Mouse (Mus musculus) cortical plate, adult 2 months (tissue): ENCODE measurements around the gene Adamts14.

Experiments
- CTCF ChIP-seq: fragments of 200-500 bp; IDR thresholded peaks from 2 replicates; pipeline ENCODE4 v1.5.1; 2011; ENCODE audit warnings: mild to moderate bottlenecking, control low read depth, low read length; ENCODE audit not compliant: insufficient read depth; ENCODE audit errors: extremely low read depth
- POLR2A ChIP-seq: fragments of 200-500 bp; IDR thresholded peaks from 2 replicates; pipeline ENCODE4 v1.6.1; 2011; ENCODE audit warnings: mild to moderate bottlenecking, low read length, control low read depth; ENCODE audit not compliant: insufficient read depth; ENCODE audit errors: extremely low read depth

DNA sequence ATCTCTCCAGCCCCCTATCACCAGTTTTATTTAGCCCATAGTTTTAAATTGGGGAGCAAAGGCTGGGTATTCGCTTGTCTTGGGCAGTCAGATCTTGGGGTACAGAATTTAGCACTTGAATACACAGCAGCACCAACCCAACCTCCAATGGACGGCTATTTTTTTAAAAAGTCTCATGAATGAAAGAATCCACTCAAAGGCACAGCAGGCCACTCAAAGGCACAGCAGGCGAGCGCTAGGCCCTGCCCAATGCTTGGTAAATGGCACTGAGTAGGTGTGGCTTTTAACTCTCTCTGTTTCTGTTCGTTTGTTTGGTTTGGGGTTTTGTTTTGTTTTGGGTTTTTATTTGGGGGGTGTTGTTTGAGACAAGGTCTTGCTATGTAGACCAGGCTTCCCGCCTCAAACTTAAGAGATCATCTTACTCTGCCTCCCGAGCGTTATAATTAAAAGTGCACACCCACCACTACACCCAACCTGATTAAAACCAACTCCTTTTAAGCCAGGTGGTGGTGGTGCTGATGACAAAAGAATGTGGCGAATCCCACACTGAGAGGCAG lies 42.2 kb upstream of the Adamts14 start:
- no peak for TF ChIP-seq CTCF
- TF ChIP-seq POLR2A: no peak
